In genomic region chr14:60406543-60406942, GRCm38 (mm10) we compare ENCODE assay signal across 28 mouse cellular contexts. TPM values are rescaled to one million over a fixed set of nuclear protein-coding genes. Genes with fewer than 3 reads are reported as not detected.
DNase-seq lines count a peak whose midpoint lies in the region; ATAC-seq lines count a peak whose summit lies in the region.
"Had no signal": no experiment of that assay in that cellular context is flagged by ENCODE, and none has a peak within 500 bp of the region (broad histone marks: within the 10 kb centered on the region; RNA-seq: fewer than 3 reads in every experiment).

No protein-coding gene starts in this region.

- no peak for DNase-seq in forebrain, embryonic 14.5 days (ENCODE audit: low spot score)
- no peak for DNase-seq in cerebellum, adult 9-11 months
- DNase-seq: adrenal gland, postnatal 10 days; B cell, adult 2 months; cerebellum, adult 11 months; cerebellum, adult 2 months; cerebellum, postnatal 10 days; cerebellum, postnatal 36 days; embryo, embryonic 11 days; gastrocnemius, postnatal 25 days; heart, adult 2 months; heart, postnatal 14 days; heart, postnatal 4 days; kidney, adult 11 months had no signal

- peaks cover 79% of the 10 kb centered on the region for H3K4me1 ChIP-seq in forebrain, embryonic 15.5 days
- peaks cover 52% of the 10 kb centered on the region for H3K4me1 ChIP-seq in forebrain, embryonic 14.5 days (ENCODE audit: control insufficient read depth, insufficient read depth, low read length)

- WGBS in forebrain, embryonic 15.5 days: 86% methylated on average over 5 of the region's 5 CpGs
- WGBS in forebrain, embryonic 14.5 days: 93% methylated on average over 5 of the region's 5 CpGs

- no peak for ATAC-seq in forebrain, embryonic 15.5 days (replicated peaks)
- ATAC-seq in forebrain, embryonic 14.5 days: no peak
- peak; percentile 73 for ATAC-seq in granulocyte monocyte progenitor cell, adult 5-6 weeks (replicated peaks; ENCODE audit: poor library complexity, severe bottlenecking)
- peak; percentile 42; the same call in 1 of the 2 replicates for ATAC-seq in megakaryocyte progenitor cell, adult 5-6 weeks (replicated peaks; ENCODE audit: poor library complexity)
- ATAC-seq in monocyte, adult 5-6 weeks (replicated peaks; ENCODE audit: insufficient number of reproducible peaks, low FRiP score, low TSS enrichment, poor library complexity, severe bottlenecking): no peak
- ATAC-seq: hindbrain, embryonic 16.5 days; intestine, embryonic 15.5 days; Patski had no signal

- H3K4me2 ChIP-seq in forebrain, embryonic 15.5 days (replicated peaks): no peak overlapping the region
- no peak overlapping the region for H3K4me2 ChIP-seq in forebrain, embryonic 14.5 days (ENCODE audit: low read length)
- H3K4me2 ChIP-seq: embryonic facial prominence, embryonic 13.5 days; heart, embryonic 13.5 days; intestine, embryonic 15.5 days had no signal

- H3K9me3 ChIP-seq in forebrain, embryonic 15.5 days: no peaks in the 10 kb centered on the region
- H3K9me3 ChIP-seq in forebrain, embryonic 14.5 days (replicated peaks; ENCODE audit: control insufficient read depth, low read length): no peaks in the 10 kb centered on the region
- H3K9me3 ChIP-seq: embryonic facial prominence, embryonic 10.5 days; embryonic facial prominence, embryonic 13.5 days; G1E; heart, embryonic 10.5 days; intestine, embryonic 15.5 days had no signal

- H3K36me3 ChIP-seq in forebrain, embryonic 15.5 days: no peaks in the 10 kb centered on the region
- H3K36me3 ChIP-seq in forebrain, embryonic 14.5 days (ENCODE audit: control insufficient read depth, insufficient read depth, low read length): no peaks in the 10 kb centered on the region
- H3K36me3 ChIP-seq: embryonic facial prominence, embryonic 10.5 days; embryonic facial prominence, embryonic 13.5 days; G1E; heart, embryonic 10.5 days; heart, embryonic 13.5 days; intestine, embryonic 15.5 days had no signal

- H3K4me3 ChIP-seq in forebrain, embryonic 15.5 days: no peak overlapping the region
- no peak overlapping the region for H3K4me3 ChIP-seq in forebrain, embryonic 14.5 days (ENCODE audit: low read depth, low read length)
- H3K4me3 ChIP-seq: embryonic facial prominence, embryonic 10.5 days; embryonic facial prominence, embryonic 13.5 days; erythroblast, embryonic 14.5 days; heart, adult 2 months; heart, embryonic 10.5 days; heart, embryonic 13.5 days; intestine, embryonic 15.5 days had no signal

- no peak overlapping the region for H3K9ac ChIP-seq in forebrain, embryonic 15.5 days (replicated peaks)
- no peak overlapping the region for H3K9ac ChIP-seq in forebrain, embryonic 14.5 days (ENCODE audit: low read length)
- H3K9ac ChIP-seq: embryonic facial prominence, embryonic 13.5 days; heart, embryonic 13.5 days; intestine, embryonic 15.5 days had no signal

- H3K27ac ChIP-seq in forebrain, embryonic 15.5 days (replicated peaks): peak overlapping the region; percentile 48
- H3K27ac ChIP-seq in forebrain, embryonic 14.5 days (ENCODE audit: low read depth, low read length): no peak overlapping the region
- H3K27ac ChIP-seq: embryonic facial prominence, embryonic 10.5 days; heart, adult 2 months; heart, embryonic 10.5 days; heart, embryonic 13.5 days; intestine, embryonic 15.5 days had no signal

- H3K27me3 ChIP-seq in forebrain, embryonic 15.5 days: no peaks in the 10 kb centered on the region
- no peaks in the 10 kb centered on the region for H3K27me3 ChIP-seq in forebrain, embryonic 14.5 days (replicated peaks; ENCODE audit: control insufficient read depth, insufficient read depth, low read length)
- H3K27me3 ChIP-seq: CH12.LX; embryonic facial prominence, embryonic 13.5 days; intestine, embryonic 15.5 days had no signal

RNA-seq across cellular contexts. Expression of gene Amer2, which starts 33.5 kb away (rescaled TPM):
- polyA plus RNA-seq in forebrain, embryonic 15.5 days (2015; fragmentation: Nextera tagmentation; extraction: Ambion mirVana): 51.1 and 54.6 TPM in 2 replicates
- polyA plus RNA-seq in forebrain, embryonic 14.5 days (2014; fragmentation: Nextera tagmentation; extraction: Ambion mirVana): 9.4 and 16.0 TPM in 2 replicates
- not detected in 2 replicates for total RNA-seq in granulocyte monocyte progenitor cell, adult 5-6 weeks (2014; fragmentation: Nextera tagmentation)
- 0.15 and 0.17 TPM in 2 replicates for total RNA-seq in granulocyte monocyte progenitor cell, adult 5-6 weeks (2017)
- 0.37 and 0.49 TPM in 2 replicates for total RNA-seq in megakaryocyte progenitor cell, adult 5-6 weeks (2015)
- under 0.01 and 0.17 TPM in 2 replicates for total RNA-seq in megakaryocyte progenitor cell, adult 5-6 weeks (2017)
- total RNA-seq in monocyte, adult 5-6 weeks (2017): not detected in 3 replicates
- total RNA-seq: CH12.LX; heart, adult 2 months; heart, postnatal 14 days had no signal
- polyA plus RNA-seq: erythroblast, embryonic 14.5 days; G1E had no signal

Comparison
In these comparisons a context has a peak if more than half of its experiments do, and no peak if none do; other contexts are left out.
1. ATAC-seq: peak in granulocyte monocyte progenitor cell, adult 5-6 weeks (single experiment) and megakaryocyte progenitor cell, adult 5-6 weeks (single experiment); none in forebrain, embryonic 15.5 days (single experiment), forebrain, embryonic 14.5 days (single experiment) and monocyte, adult 5-6 weeks (single experiment).